Mouse (Mus musculus) heart, postnatal 0 days (tissue): ENCODE results near the gene Olfr643. TPM values are rescaled to one million over a fixed set of nuclear protein-coding genes. Genes with fewer than 3 reads are reported as not detected.

Source experiments
- ATAC-seq: fragments of 200-750 bp; cut with Nextera tagmentation; 2 replicates; pipeline ENCODE4 v1.8.0; 2017; ENCODE audit warnings: low read depth, moderate number of reproducible peaks, moderate library complexity; ENCODE audit not compliant: insufficient read depth
- DNase-seq: peaks from one replicate; pipeline ENCODE4 v3.0.0-alpha.2; 2016; ENCODE audit warnings: low spot score
- H3K27ac ChIP-seq: fragments of 300-500 bp; sonication (generic); 2 replicates; pipeline ENCODE4 v1.5.1; 2014; ENCODE audit warnings: low read depth, mild to moderate bottlenecking
- H3K27me3 ChIP-seq: fragments of 300-500 bp; sonication (generic); 2 replicates; pipeline ENCODE4 v1.6.1; 2014; ENCODE audit warnings: low read length, mixed read lengths; ENCODE audit not compliant: control insufficient read depth, insufficient read depth
- H3K36me3 ChIP-seq: fragments of 300-500 bp; sonication (generic); replicated peaks from 2 replicates; pipeline ENCODE4 v1.6.1; 2014; ENCODE audit warnings: low read length, mixed read lengths; ENCODE audit not compliant: control insufficient read depth, insufficient read depth
- H3K4me1 ChIP-seq: fragments of 300-500 bp; sonication (generic); 2 replicates; pipeline ENCODE4 v1.6.1; 2014; ENCODE audit warnings: antibody characterized with exemption; ENCODE audit not compliant: control insufficient read depth, insufficient read depth
- H3K4me2 ChIP-seq: fragments of 300-500 bp; sonication (generic); 2 replicates; pipeline ENCODE4 v1.6.1; 2014; ENCODE audit warnings: low read depth, mild to moderate bottlenecking, low read length, moderate library complexity
- H3K4me3 ChIP-seq: fragments of 300-500 bp; sonication (generic); 2 replicates; pipeline ENCODE4 v1.5.1; 2014; ENCODE audit warnings: low read depth, low read length
- H3K9ac ChIP-seq: fragments of 300-500 bp; sonication (generic); replicated peaks from 2 replicates; pipeline ENCODE4 v1.6.1; 2014; ENCODE audit warnings: low read depth, low read length, mixed read lengths
- H3K9me3 ChIP-seq: fragments of 300-500 bp; sonication (generic); replicated peaks from 2 replicates; pipeline ENCODE4 v1.6.1; 2016; ENCODE audit warnings: low read length; ENCODE audit not compliant: control insufficient read depth
- CTCF ChIP-seq: IDR thresholded peaks from 2 replicates; pipeline ENCODE4 v1.5.1; 2016; ENCODE audit warnings: antibody characterized with exemption, control low read depth, low read depth
- EP300 ChIP-seq: IDR thresholded peaks from 2 replicates; pipeline ENCODE4 v1.6.1; 2016; ENCODE audit warnings: antibody characterized with exemption, low read depth
- WGBS: fragments of 180-500 bp; shearing (Covaris S2); extraction: QIAGEN DNeasy Blood & Tissue Kit; methylation state at CpG from one replicate; pipeline ENCODE4 v1.1.7; 2014; 5-methylcytosine and 5-hydroxymethylcytosine counted together
- polyA plus RNA-seq: library from polyadenylated mRNA; unstranded; fragments of >200 nt; fragmentation: Nextera tagmentation; extraction: Ambion mirVana; gene quantifications from 2 replicates; pipeline ENCODE4 v1.2.1, GENCODE M21; 2015
- total RNA-seq: library from RNA; depleted of rRNA; stranded (reverse); fragments of >200 nt; gene quantifications from 2 replicates; pipeline ENCODE4 v1.2.3, GENCODE M21; 2014; ENCODE audit warnings: low replicate concordance

Olfr643 gene
- total and polyA plus RNA-seq, 2 experiments from 2014 or later, result not detected

DNA sequence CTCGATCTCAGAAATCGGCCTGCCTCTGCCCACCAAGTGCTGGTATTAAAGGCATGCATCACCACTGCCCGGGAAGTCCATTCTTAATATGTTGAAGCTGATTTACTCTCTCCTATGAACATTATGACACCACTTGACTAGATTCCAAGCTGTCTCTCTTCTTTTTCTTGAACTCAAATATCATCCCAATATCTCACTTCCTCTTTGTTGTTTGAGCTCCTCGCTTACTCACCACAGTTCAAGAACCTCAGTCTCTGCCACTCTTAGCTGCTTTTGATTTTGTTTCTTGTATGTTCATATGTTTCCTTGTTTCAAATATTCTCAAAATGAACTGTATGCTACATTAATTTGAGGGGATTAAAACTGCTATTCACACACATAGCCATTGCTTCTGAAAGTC lies 86.5 kb downstream of the Olfr643 start:
- no peaks in the 10 kb centered on the region for H3K36me3 ChIP-seq
- 70% methylated on average over 4 of the region's 4 CpGs for WGBS

DNA sequence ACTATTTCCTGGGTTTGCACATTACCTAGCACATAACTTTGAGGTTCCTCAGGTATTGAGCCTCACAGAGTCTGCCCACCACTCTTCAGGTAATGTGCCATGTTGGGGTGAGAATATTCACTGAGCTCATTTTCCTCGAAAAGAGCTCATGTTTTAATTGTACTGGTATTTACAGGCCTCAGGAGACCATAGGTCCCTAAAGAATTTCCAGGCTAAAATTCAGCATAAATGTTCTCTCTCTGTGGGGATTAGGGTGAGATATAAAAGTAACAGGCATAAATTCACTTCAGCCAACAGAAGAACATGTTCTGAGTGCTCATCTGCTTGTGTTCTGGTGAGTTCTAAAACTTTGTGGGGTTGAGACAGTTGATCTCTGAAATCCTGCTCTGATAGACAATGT lies 102.1 kb downstream of the Olfr643 start, which contains the start of gene Olfr641:
Gene Olfr641, plus strand, starts transcription at position 301 of the 400 bp plus-strand sequence.
- Histone ChIP-seq H3K27me3 (no peaks in the 10 kb centered on the region), H3K4me1 (no peaks in the 10 kb centered on the region), H3K4me3 (no peak within 1 kb of the TSS), H3K9me3 (no peaks in the 10 kb centered on the region), H3K9ac (no peak within 1 kb of the TSS), H3K4me2 (no peak within 1 kb of the TSS), H3K27ac (no peak within 1 kb of the TSS), H3K36me3 (no peaks in the 10 kb centered on the region)
- no peak for ATAC-seq
- TF ChIP-seq EP300 (no peak), CTCF (no peak)
- WGBS, result 39% methylated on average over 1 of the region's 1 CpGs
- DNase-seq, result no peak

More for the DNA sequence above, 86.5 kb downstream of the Olfr643 start:
- Histone ChIP-seq H3K27ac (no peak overlapping the region), H3K27me3 (no peaks in the 10 kb centered on the region), H3K4me2 (no peak overlapping the region), H3K4me1 (no peaks in the 10 kb centered on the region), H3K9ac (no peak overlapping the region), H3K4me3 (no peak overlapping the region), H3K9me3 (no peaks in the 10 kb centered on the region)
- no peak for DNase-seq
- ATAC-seq, result no peak
- no peak for TF ChIP-seq EP300
- no peak for TF ChIP-seq CTCF

DNA sequence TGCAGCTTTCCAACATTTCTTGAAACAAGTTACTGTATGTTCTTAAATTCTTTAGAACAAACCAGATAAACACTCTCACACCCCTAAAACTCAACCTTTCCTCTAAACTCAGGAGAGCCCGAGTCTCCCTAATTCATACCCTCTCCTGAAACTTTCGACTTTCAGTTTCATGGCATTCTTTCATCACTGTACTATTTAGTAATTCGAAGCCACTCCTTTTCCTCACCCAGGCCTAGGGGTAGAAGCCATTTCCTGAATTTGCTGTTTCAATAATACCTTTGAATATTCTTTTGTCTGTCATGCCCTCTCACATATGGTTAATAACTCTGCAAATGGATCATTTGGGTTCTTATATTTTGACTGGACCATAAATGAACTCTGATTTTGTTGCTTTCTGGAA lies 110.2 kb downstream of the Olfr643 start:
- no peaks in the 10 kb centered on the region for H3K27me3 ChIP-seq

DNA sequence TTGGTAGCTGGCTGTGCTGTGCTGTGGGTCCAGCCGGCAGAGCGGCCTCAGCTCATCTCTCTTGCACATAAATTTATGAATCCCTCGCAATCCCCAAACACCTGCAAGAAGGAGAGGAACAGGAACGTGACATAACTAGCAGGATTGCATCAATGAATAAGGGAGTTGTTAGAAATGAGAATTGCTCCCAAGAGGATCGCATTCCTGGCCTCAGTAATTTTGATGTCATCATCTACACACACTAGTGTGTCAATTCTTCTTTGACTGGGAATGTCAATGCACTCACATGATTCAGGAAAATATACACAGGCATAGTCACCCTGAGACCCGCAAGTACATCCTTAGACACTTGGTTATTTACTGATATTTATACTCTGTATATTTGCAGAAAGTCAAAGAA lies 111.7 kb downstream of the Olfr643 start, which contains the start of gene Olfr640:
Gene Olfr640, minus strand, starts transcription at position 101 of the 400 bp plus-strand sequence.
- H3K9me3 ChIP-seq, result no peaks in the 10 kb centered on the region
- H3K9ac ChIP-seq, result no peak within 1 kb of the TSS
- no peaks in the 10 kb centered on the region for H3K4me1 ChIP-seq
- no peak for TF ChIP-seq EP300
- no peak for TF ChIP-seq CTCF
- no peaks in the 10 kb centered on the region for H3K36me3 ChIP-seq
- H3K27ac ChIP-seq, result no peak within 1 kb of the TSS
- no peak within 1 kb of the TSS for H3K4me3 ChIP-seq
- H3K27me3 ChIP-seq, result no peaks in the 10 kb centered on the region
- WGBS, result 68% methylated on average over 6 of the region's 6 CpGs
- DNase-seq (no peak), ATAC-seq (no peak)
- H3K4me2 ChIP-seq, result no peak within 1 kb of the TSS

More for the DNA sequence above, 110.2 kb downstream of the Olfr643 start:
- WGBS, result 51% methylated on average over 3 of the region's 3 CpGs
- Histone ChIP-seq H3K27ac (no peak overlapping the region), H3K36me3 (no peaks in the 10 kb centered on the region), H3K9me3 (no peaks in the 10 kb centered on the region), H3K4me2 (no peak overlapping the region), H3K4me3 (no peak overlapping the region), H3K9ac (no peak overlapping the region), H3K4me1 (no peaks in the 10 kb centered on the region)
- TF ChIP-seq CTCF (no peak), EP300 (no peak)
- ATAC-seq, result no peak
- DNase-seq, result no peak

DNA sequence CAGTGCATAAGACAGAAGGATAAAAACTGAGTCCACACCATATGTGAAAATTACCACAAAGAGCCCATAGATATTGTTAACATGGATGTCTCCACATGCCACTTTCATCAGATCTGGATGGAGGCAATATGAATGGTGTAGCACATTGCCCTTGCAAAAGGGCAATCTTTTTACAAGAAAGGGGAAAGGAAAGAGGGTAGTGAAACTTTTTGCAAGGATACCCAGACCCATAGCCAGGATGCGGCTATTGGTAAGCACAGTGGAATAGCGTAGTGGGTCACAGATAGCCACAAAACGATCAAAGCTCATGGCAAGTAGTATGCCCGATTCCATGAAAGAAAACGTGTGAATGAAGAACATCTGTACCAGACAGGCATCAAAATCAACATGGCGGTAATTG lies 115.6 kb downstream of the Olfr643 start:
- no peak overlapping the region for H3K27ac ChIP-seq
- no peaks in the 10 kb centered on the region for H3K36me3 ChIP-seq
- ATAC-seq, result no peak
- H3K4me1 ChIP-seq, result no peaks in the 10 kb centered on the region
- no peak overlapping the region for H3K4me2 ChIP-seq
- TF ChIP-seq CTCF (no peak), EP300 (no peak)
- H3K4me3 ChIP-seq, result no peak overlapping the region
- no peaks in the 10 kb centered on the region for H3K9me3 ChIP-seq
- no peak for DNase-seq
- H3K9ac ChIP-seq, result no peak overlapping the region
- H3K27me3 ChIP-seq, result no peaks in the 10 kb centered on the region
- 82% methylated on average over 6 of the region's 6 CpGs for WGBS

DNA sequence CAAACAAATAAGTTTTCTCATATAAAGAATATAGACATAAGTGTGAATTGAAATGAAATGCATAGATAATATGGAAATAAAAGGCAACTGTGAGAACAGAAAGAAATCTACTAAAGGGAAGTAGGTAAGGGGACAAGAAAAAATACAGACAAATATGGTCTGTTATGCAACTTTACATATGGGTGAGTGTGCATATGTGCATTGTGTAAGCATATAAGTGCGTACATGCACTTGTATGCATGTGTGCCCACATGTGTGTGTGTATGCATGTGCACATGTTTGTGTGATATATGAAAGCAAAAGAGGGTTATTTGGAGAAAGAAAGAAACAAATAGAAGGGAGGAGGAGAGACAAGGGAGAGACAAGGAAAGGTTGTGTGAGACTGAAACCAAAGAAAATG lies 118.3 kb downstream of the Olfr643 start:
- Histone ChIP-seq H3K9ac (no peak overlapping the region), H3K27me3 (no peaks in the 10 kb centered on the region), H3K27ac (no peak overlapping the region), H3K4me2 (no peak overlapping the region), H3K9me3 (no peaks in the 10 kb centered on the region), H3K36me3 (no peaks in the 10 kb centered on the region), H3K4me3 (no peak overlapping the region), H3K4me1 (no peaks in the 10 kb centered on the region)
- TF ChIP-seq CTCF, result no peak
- TF ChIP-seq EP300, result no peak
- ATAC-seq (no peak), DNase-seq (no peak)
- WGBS, result 69% methylated on average over 1 of the region's 1 CpGs
